Mouse (Mus musculus) MEL (cell line): ENCODE measurements around the gene Gnai2.

Source experiments
- CHD1 ChIP-seq: IDR thresholded peaks from 2 replicates; pipeline ENCODE4 v1.6.1; 2012; ENCODE audit warnings: low read depth, mild to moderate bottlenecking, inconsistent platforms, low read length, improper control_type of control experiment
- CTCF ChIP-seq, 3 experiments: IDR thresholded peaks in 2 of 3; conservative IDR thresholded peaks in 1 of 3; 2 replicates each; pipeline ENCODE4 v1.5.1; 2011 to 2012; ENCODE audit warnings: low read length in 3 of 3, low read depth in 2 of 3, mild to moderate bottlenecking in 2 of 3, improper control_type of control experiment in 1 of 3, inconsistent platforms in 1 of 3, mixed read lengths in 1 of 3, moderate library complexity in 1 of 3; ENCODE audit not compliant: control insufficient read depth in 1 of 3, insufficient read depth in 1 of 3, poor library complexity in 1 of 3, severe bottlenecking in 1 of 3
- E2F4 ChIP-seq: IDR thresholded peaks from 2 replicates; pipeline ENCODE4 v1.6.1; 2011; ENCODE audit warnings: low read depth, low read length, improper control_type of control experiment, borderline replicate concordance
- EP300 ChIP-seq, 2 experiments: IDR thresholded peaks; 2 replicates each; pipeline ENCODE4 v1.6.1; 2011; ENCODE audit warnings: improper control_type of control experiment in 2 of 2, low read length in 2 of 2, low read depth in 1 of 2, mild to moderate bottlenecking in 1 of 2
- GABPA ChIP-seq: IDR thresholded peaks from 2 replicates; pipeline ENCODE4 v1.6.1; 2012; ENCODE audit warnings: low read depth, mild to moderate bottlenecking, inconsistent platforms, low read length, improper control_type of control experiment, moderate library complexity
- JUND ChIP-seq: IDR thresholded peaks from 2 replicates; pipeline ENCODE4 v1.6.1; 2011; ENCODE audit warnings: low read depth, mild to moderate bottlenecking, improper control_type of control experiment, low read length
- POLR2A ChIP-seq, 2 experiments: IDR thresholded peaks; 2 replicates each; pipeline ENCODE4 v1.6.1; 2011 to 2012; ENCODE audit warnings: low read length in 2 of 2, mild to moderate bottlenecking in 2 of 2, control low read depth in 1 of 2, improper control_type of control experiment in 1 of 2, low read depth in 1 of 2, moderate library complexity in 1 of 2; ENCODE audit not compliant: control insufficient read depth in 1 of 2, insufficient read depth in 1 of 2, poor library complexity in 1 of 2
- RAD21 ChIP-seq: IDR thresholded peaks from 2 replicates; pipeline ENCODE4 v1.6.1; 2011; ENCODE audit warnings: mild to moderate bottlenecking, low read depth, low read length, improper control_type of control experiment
- SIN3A ChIP-seq: IDR thresholded peaks from 2 replicates; pipeline ENCODE4 v1.6.1; 2012; ENCODE audit warnings: low read length, improper control_type of control experiment, inconsistent platforms
- TAL1 ChIP-seq: IDR thresholded peaks from 2 replicates; pipeline ENCODE4 v1.6.1; 2012; ENCODE audit warnings: mild to moderate bottlenecking, inconsistent platforms, low read length, moderate library complexity, mixed read lengths
- USF1 ChIP-seq: IDR thresholded peaks from 2 replicates; pipeline ENCODE4 v1.6.1; 2014; ENCODE audit warnings: low read depth, mild to moderate bottlenecking, inconsistent platforms, low read length, improper control_type of control experiment, moderate library complexity
- ZMIZ1 ChIP-seq: IDR thresholded peaks from 2 replicates; pipeline ENCODE4 v1.6.1; 2012; ENCODE audit warnings: low read depth, mild to moderate bottlenecking, inconsistent platforms, low read length, improper control_type of control experiment, moderate library complexity

DNA sequence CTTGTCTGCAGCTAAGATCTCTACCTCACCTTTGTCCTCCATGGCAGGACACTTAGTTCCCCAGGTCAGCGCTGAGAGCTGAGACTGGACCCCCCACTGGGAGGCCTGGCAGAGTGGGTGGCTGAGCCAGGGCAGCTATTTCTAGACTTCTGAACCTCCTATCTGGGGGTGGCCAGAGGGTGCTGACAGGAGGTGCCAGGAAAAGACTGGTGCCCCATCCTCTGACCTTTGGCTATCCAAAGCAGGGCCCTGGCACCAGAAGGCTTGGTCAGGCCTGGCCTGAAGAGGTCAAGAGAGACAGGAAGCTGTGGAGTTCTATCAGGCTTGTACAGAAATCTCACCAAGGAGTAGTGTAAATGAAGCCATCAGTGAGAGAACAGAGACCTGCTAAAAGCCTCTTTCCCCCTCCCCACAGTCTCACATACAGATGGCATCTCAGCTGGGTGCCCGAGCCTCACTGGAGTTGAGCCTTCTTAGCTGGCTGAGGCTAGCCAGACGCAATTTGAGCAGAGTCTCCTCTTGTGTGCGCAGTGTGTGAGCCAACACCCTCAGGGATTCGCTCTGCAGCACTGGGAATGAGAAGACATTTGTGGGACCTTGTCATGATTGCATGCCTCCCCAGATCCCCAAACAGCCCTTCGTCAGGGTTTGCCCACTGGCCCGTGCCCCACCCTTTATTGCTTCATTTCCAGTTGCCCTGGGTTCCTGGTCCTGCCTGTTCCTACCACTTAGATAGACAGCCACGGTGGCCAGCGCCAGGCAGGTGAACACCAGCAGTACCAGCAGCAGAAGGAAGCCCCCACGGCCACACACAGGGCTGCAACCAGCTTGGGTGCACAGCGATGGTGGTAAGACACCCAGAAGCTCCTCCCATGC lies 41.8 kb downstream of the Gnai2 start:
- TF ChIP-seq EP300 (IDR thresholded peaks at IDR 0.05; ENCODE audit: low read depth in 1 of 2, low read length in 2 of 2) (no peak), RAD21 (no peak), GABPA (no peak), POLR2A (IDR thresholded peaks at IDR 0.05; ENCODE audit: control insufficient read depth in 1 of 2, insufficient read depth in 1 of 2, low read depth in 1 of 2, low read length in 2 of 2, poor library complexity in 1 of 2) (no peak), CTCF (IDR thresholded peaks at IDR 0.05 in 2 of 3, conservative IDR thresholded peaks at IDR 0.05 in 1 of 3; ENCODE audit: control insufficient read depth in 1 of 3, insufficient read depth in 1 of 3, low read depth in 2 of 3, low read length in 3 of 3, poor library complexity in 1 of 3, severe bottlenecking in 1 of 3) (no peak), JUND (no peak), TAL1 (no peak), E2F4 (no peak), ZMIZ1 (no peak), SIN3A (no peak), CHD1 (no peak), USF1 (no peak)
